Mouse (Mus musculus): ENCODE measurements around the gene Lamc3. TPM values are rescaled to one million over a fixed set of nuclear protein-coding genes. Genes with fewer than 3 reads are reported as not detected.

The Lamc3 gene
- polyA plus RNA-seq, 1 experiment: 19.5 TPM

DNA sequence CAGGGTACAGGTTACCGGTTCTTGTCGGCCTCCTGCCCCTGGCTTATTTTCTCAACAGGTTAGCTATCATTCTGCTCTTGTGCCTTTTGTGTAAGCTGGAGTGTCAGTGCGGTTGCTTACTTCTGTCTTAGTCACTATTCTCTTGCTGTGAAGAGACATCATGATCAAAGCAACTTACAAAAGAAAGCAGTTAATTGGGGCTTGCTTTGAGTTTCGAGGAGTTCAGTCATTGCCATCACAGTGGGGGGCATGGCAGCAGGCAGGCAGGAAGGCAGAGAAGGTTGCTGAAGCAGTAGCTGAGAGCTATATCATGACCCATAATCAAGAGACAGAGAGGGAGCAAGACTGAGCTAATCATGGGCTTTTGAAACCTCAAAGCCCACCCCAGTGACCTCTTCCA is 47.5 kb downstream of the Lamc3 start:
- no peak for DNase-seq (ENCODE audit: low read depth)

- DNase-seq (ENCODE audit: low read depth): no peak
Observed at GRCm38 (mm10) chr2:31935054-31935453, 48.0 kb downstream of the Lamc3 start.

GRCm38 (mm10) chr2:31938298-31938697 is 51.2 kb downstream of the Lamc3 start:
- no peak for DNase-seq (ENCODE audit: low read depth)

GRCm38 (mm10) chr2:31943011-31943410 is 55.9 kb downstream of the Lamc3 start:
- DNase-seq (ENCODE audit: low read depth): no peak

DNA sequence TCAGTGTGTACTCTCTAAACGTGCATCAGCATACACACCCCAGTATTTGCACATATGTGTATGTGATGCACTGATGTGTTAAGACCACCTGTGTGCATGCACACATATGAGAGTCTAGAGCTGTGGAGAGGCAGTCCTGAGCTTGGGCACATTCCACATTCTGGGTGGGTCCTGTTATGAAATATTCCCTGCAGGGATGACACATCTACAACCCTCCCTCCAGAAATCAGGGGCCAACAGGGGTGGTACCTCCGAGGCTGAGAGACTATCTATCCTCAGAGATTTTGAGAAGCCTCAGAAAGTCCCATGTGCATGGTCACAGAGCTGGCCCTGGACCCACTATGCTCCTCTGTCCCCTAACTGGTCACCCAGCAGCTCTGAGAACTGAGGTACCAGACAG is 58.5 kb downstream of the Lamc3 start:
- no peak for DNase-seq (ENCODE audit: low read depth)

- DNase-seq (ENCODE audit: low read depth): no peak
Observed at GRCm38 (mm10) chr2:31948392-31948791, 61.3 kb downstream of the Lamc3 start.

- no peak for DNase-seq (ENCODE audit: low read depth)
Observed at GRCm38 (mm10) chr2:31948801-31949200, 61.7 kb downstream of the Lamc3 start.

DNA sequence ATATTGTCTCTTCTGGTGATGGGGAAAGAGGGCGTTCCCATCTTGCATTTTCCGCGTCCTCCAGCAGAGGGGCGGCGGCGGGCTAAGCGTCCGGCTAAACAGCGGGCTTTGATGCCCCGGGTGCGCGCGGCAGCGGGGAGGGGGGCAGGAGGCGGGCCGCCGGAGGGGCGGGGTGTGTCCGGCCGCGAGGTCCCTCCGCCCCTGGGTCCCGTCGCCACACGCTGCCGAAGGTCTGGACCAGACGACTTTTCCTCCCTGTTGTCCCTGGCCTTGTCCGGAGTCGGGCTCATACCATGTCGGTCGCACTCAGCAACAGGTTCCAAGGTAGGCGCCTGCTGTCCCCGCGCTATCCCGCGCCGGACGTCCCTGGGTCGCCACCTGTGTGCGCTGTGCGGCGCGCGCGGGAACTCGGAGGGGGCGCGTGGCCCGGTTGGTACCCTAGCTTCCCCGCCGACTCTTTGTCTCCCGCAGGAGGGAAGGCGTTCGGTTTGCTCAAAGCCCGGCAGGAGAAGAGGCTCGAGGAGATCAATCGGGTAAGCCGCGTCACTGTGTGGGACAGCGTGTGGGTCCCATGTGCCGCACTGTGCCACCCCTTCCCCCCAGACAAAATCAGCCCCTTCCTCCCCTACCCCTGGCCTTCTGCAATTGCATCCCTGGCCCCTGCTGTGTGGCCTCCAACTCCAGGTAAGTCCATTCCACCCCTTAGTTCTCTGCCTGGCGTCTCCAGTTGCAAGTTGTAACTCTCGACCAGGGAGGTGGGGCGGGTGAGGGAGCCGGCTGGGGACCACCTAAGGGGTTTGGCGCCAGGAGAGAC is 63.2 kb downstream of the Lamc3 start, which contains the start of gene Aif1l:
Gene Aif1l (plus strand): TSS at position 82 of the 814 bp plus-strand sequence.
- DNase-seq (ENCODE audit: low read depth): no peak

DNA sequence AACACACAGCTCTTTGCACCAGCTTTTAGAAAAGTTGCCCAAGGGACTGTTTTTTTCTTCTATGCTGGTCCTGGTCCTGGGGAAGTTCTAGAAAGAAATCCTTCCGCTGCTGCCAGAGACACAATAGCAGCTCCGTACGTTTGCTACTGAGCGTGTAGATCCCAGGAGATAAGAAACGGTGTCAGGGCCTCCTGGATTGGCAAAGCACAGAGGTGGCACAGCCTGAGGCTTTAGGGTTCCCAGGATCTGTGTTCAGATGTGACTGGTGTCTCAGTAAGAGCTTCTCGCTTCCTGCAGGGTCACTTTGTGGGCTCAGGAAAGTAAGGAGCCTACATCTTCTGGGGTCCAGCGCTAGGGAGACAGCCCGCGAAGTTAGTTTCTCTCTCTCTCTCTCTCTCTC is 63.9 kb downstream of the Lamc3 start:
- DNase-seq (ENCODE audit: low read depth): no peak

DNA sequence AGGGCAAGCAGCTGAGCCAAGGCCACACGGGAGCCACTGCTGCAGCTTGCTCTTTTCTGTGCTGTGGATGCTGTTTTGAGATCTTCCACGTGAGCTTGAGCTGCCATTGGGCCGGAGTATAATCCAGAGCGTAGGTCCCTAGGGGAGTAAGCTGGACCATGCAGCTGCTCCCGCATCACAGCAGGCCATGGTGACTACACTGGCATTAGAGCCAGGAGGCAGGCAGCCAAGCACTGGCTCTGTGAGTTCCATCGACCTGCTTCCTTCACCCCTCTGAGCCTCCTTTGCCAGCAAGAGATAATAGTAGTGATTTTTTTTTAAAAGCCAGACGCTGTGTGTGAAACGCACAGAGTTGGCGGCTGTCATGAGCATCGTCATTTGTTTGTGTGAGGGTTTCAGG is 65.1 kb downstream of the Lamc3 start:
- no peak for DNase-seq (ENCODE audit: low read depth)

DNA sequence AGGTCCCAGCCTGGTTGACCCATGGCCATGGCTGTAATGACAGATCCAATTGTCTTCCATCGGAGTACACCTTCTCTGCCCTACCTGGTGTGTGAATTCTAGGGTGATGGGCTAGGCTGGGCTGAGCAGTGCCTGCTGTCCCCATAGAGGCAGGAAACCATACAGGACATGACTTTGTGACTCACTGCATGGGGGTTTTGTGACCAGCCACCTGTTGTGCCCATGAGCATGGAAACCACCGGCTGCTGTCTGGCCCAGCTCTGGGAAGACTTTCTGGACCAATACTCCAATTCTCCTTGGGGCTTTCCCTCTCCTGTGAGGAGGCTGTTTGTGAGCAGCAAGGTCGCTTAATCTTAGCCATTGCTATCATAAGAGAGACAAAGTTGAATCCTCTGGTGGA is 65.6 kb downstream of the Lamc3 start:
- no peak for DNase-seq (ENCODE audit: low read depth)

GRCm38 (mm10) chr2:31953687-31954086 is 66.6 kb downstream of the Lamc3 start:
- DNase-seq (ENCODE audit: low read depth): no peak

DNA sequence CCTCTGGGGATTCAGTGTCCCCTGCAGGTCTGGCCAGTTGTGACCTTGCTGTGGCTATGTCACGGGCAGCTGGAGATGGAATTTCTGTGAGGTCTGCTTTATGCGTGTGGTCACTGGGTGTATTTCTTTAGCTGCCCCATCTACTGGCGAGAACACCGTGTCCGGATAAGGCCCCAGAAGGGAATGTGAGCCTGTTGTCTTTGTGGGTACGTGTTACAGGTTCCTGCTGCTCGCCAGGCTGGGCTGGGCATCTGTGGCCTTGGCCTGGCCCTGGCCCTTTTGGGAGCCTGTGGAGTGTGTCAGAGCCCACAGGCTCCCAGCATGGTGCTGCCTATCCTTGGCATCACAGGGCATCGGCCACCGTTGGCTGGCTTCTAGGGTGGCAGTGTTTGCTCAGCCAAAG is 67.7 kb downstream of the Lamc3 start:
- no peak for DNase-seq (ENCODE audit: low read depth)

GRCm38 (mm10) chr2:31955686-31956085 is 68.6 kb downstream of the Lamc3 start:
- DNase-seq (ENCODE audit: low read depth): no peak

- no peak for DNase-seq (ENCODE audit: low read depth)
Observed at GRCm38 (mm10) chr2:31957211-31957610, 70.1 kb downstream of the Lamc3 start.

- no peak for DNase-seq (ENCODE audit: low read depth)
Observed at GRCm38 (mm10) chr2:31960986-31961385, 73.9 kb downstream of the Lamc3 start.

DNA sequence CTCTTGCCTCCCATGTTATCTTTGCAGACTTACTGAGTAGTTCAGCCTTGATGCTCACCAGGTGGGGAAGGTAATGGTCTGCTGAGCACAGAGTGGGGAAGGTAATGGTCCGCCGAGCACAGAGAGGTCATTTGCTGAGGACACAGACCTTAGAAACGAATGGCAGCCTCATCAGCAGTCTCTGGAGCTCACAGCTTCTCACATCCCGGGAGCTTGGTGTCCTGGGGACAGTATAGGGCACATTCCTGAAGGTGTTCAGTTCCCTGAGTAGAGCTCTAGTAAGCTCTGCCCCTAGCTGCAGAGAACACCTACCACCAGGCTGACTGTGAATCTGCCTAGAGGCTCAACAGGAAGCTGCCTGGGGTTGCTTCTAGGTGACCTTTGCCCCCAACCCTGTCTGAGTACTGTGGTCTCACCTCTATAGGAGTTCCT is 74.7 kb downstream of the Lamc3 start:
- no peak for DNase-seq (ENCODE audit: low read depth)

DNA sequence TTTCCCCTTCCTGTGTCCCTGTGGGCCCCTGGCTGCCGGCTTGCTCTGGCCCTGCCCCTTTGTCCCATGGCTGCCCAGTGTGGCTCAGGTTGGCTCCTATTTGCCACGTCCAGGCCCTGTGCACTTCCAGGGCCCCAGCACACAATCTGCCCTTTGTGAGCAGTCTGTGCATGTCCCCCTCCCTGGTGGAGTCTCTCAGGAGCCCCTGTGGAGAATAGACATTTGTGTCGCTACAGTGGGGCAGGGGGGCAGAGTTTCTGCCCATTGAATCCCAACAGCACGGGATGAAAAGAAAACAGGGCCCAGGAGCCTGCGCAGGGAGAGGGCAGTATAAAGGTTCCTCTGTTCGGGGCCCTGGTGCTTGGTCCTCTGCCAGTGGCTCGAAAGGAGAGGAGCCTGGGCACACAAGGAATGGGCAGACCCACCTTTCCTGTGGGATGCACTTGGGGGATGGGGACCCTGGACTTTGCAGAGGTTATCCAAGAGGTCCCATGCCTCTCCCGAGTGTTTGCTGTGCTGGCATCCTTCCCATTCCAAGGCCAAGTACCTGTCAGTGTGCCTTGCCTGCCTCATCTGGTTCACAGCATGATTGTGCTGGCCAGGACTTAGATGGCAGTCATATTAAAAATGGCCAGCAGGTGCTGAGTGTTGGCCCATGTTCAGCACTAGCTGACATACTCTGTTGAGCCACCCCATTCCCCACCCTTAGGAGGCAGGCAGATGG is 75.6 kb downstream of the Lamc3 start:
- no peak for DNase-seq (ENCODE audit: low read depth)

DNA sequence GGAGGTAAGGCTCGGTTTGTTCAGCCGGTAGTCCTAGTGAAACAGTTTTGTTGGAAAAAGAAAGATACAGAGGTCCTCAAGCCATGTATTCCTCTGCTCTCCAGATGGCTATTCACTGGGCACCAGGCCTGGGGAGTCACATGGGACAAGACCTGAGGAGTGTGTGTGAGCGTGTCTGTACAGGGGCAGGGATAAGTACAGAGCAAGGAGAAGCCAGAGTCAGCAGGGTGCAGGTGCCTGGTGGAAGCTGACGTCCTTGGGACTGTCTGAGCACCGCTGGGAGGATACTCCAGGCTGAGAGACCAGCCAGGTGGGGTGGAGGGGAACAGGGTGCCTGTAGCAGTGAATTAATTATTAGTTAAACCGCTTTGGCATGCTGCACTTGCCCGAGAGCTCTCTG is 76.4 kb downstream of the Lamc3 start:
- no peak for DNase-seq (ENCODE audit: low read depth)

- DNase-seq (ENCODE audit: low read depth): no peak
Observed at GRCm38 (mm10) chr2:31964191-31964590, 77.1 kb downstream of the Lamc3 start.

DNA sequence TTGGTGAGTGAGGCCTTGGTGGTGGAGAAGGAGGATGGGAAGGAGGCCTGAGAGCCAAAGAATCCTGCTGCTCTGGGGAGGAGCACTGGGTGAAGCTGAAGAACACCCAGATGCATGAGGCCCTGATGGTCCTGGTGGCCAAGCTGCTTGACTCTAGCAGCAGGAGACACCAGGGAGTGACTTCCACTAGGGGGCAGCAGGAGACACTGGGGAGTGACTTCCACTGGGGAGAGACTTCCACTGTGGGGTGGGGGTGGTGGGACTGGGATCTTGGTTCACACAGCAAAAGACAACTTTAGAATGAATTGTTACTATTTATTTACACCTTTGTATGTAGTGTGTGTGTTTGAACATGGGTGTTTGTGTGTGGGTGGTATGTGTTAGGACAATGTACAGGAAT is 78.0 kb downstream of the Lamc3 start:
- no peak for DNase-seq (ENCODE audit: low read depth)

- no peak for DNase-seq (ENCODE audit: low read depth)
Observed at GRCm38 (mm10) chr2:31966801-31967200, 79.7 kb downstream of the Lamc3 start.

- DNase-seq (ENCODE audit: low read depth): no peak
Observed at GRCm38 (mm10) chr2:31972589-31972988, 85.5 kb downstream of the Lamc3 start.
